Mouse (Mus musculus): ENCODE measurements around the gene Zfp422.

- TF ChIP-seq CTCF (IDR thresholded peaks at IDR 0.05; ENCODE audit: low read depth) = no peak
- no peak for TF ChIP-seq EP300 (IDR thresholded peaks at IDR 0.05; ENCODE audit: low read depth)
These were observed 8.7 kb upstream of the Zfp422 start for GRCm38 (mm10) chr6:116637496-116637895.

All from liver, postnatal 0 days (tissue).